Mouse (Mus musculus) G1E (cell line): ENCODE results near the gene Gm9268. TPM values are rescaled to one million over a fixed set of nuclear protein-coding genes. Genes with fewer than 3 reads are reported as not detected.
"Not testable (repeated sequence)": the region's sequence is repeated elsewhere in the genome, so short reads cannot be mapped to it uniquely, and the experiment has no call there.

Source experiments
- ATAC-seq: 2 replicates; pipeline ENCODE4 v1.8.0; 2016; ENCODE audit warnings: mild to moderate bottlenecking; ENCODE audit not compliant: insufficient number of reproducible peaks, poor library complexity, low FRiP score, severe bottlenecking; ENCODE audit errors: extremely low read depth
- DNase-seq: peaks from one replicate; pipeline ENCODE4 v3.0.0; 2012; ENCODE audit warnings: low spot score
- H3K27me3 ChIP-seq: 2 replicates; pipeline ENCODE4 v1.6.1; 2012; ENCODE audit warnings: mild to moderate bottlenecking, low read length, inconsistent platforms; ENCODE audit not compliant: insufficient read depth
- H3K36me3 ChIP-seq: replicated peaks from 2 replicates; pipeline ENCODE3; 2012; ENCODE audit warnings: mild to moderate bottlenecking, inconsistent platforms
- H3K4me1 ChIP-seq: 2 replicates; pipeline ENCODE4 v1.6.1; 2012; ENCODE audit warnings: low read depth, low read length, inconsistent platforms, mixed read lengths; ENCODE audit not compliant: insufficient read depth
- H3K4me3 ChIP-seq: 2 replicates; pipeline ENCODE4 v1.5.1; 2012; ENCODE audit warnings: low read depth, mild to moderate bottlenecking, inconsistent platforms, low read length, moderate library complexity, mixed read lengths
- H3K9me3 ChIP-seq: replicated peaks from 2 replicates; pipeline ENCODE4 v1.6.1; 2012; ENCODE audit warnings: inconsistent platforms
- CTCF ChIP-seq: IDR thresholded peaks from 2 replicates; pipeline ENCODE4 v1.5.1; 2012; ENCODE audit warnings: low read depth, low read length, inconsistent platforms, mixed read lengths
- GATA1 ChIP-seq: IDR thresholded peaks from 2 replicates; pipeline ENCODE4 v1.6.1; 2012; ENCODE audit warnings: borderline replicate concordance, low read length, inconsistent platforms, mixed read lengths
- GATA2 ChIP-seq: IDR thresholded peaks from 2 replicates; pipeline ENCODE4 v1.6.1; 2012; ENCODE audit warnings: low read depth, low read length, inconsistent platforms, borderline replicate concordance
- POLR2AphosphoS5 ChIP-seq: IDR thresholded peaks from 2 replicates; pipeline ENCODE4 v1.6.1; 2012; ENCODE audit warnings: low read depth, low read length, inconsistent platforms; ENCODE audit not compliant: insufficient replicate concordance
- TAL1 ChIP-seq: conservative IDR thresholded peaks from 2 replicates; pipeline ENCODE4 v1.6.1; 2012; ENCODE audit warnings: low read depth, low read length, inconsistent platforms, mixed read lengths
- polyA plus RNA-seq: library from polyadenylated mRNA; stranded (reverse); fragments of >175 nt; gene quantifications from 2 replicates; pipeline ENCODE4 v1.2.3, GENCODE M21; 2012
- total RNA-seq, 2 experiments: library from RNA; stranded (forward) in 1 of 2; stranded (reverse) in 1 of 2; fragments of 200-1000 nt in 1 of 2; fragments of >200 nt in 1 of 2; fragmentation: Nextera tagmentation in 1 of 2; gene quantifications; 2 replicates each; pipeline ENCODE4 v1.2.3; 2014 to 2017

Gene Gm9268
- total RNA-seq (2014; fragmentation: Nextera tagmentation): not detected in 2 replicates
- total RNA-seq (2017): 0.16 TPM in 1 of 2 replicates, not detected in the other
- not detected in 2 replicates for polyA plus RNA-seq

GRCm38 (mm10) chr7:43018465-43018864 is at the start of gene Gm9268:
Gene Gm9268, plus strand, starts transcription at chr7:43018765.
- H3K4me3 ChIP-seq, H3K4me1 ChIP-seq, H3K27me3 ChIP-seq, H3K36me3 ChIP-seq, DNase-seq, H3K9me3 ChIP-seq, ATAC-seq: not testable (repeated sequence)

GRCm38 (mm10) chr7:42980098-42980497 is 38.5 kb upstream of the Gm9268 start:
- peaks cover 35% of the 10 kb centered on the region for H3K9me3 ChIP-seq
- ATAC-seq (peak; percentile 68), DNase-seq (no peak)
- no peaks in the 10 kb centered on the region for H3K36me3 ChIP-seq
- TF ChIP-seq TAL1 (no peak), POLR2AphosphoS5 (no peak), GATA2 (no peak), GATA1 (no peak), CTCF (no peak)
- H3K27me3 ChIP-seq: no peaks in the 10 kb centered on the region
- no peak overlapping the region for H3K4me3 ChIP-seq
- no peaks in the 10 kb centered on the region for H3K4me1 ChIP-seq

- TF ChIP-seq CTCF (no peak), POLR2AphosphoS5 (no peak), GATA2 (no peak), TAL1 (no peak)
- no peak overlapping the region for H3K4me3 ChIP-seq
- H3K36me3 ChIP-seq: no peaks in the 10 kb centered on the region
- no peak for DNase-seq
- no peak for ATAC-seq
- H3K9me3 ChIP-seq: peaks cover 35% of the 10 kb centered on the region
- no peaks in the 10 kb centered on the region for H3K4me1 ChIP-seq
- H3K27me3 ChIP-seq: no peaks in the 10 kb centered on the region
Observed at GRCm38 (mm10) chr7:42980739-42981138, 37.8 kb upstream of the Gm9268 start.

GRCm38 (mm10) chr7:43077831-43078230 is 59.3 kb downstream of the Gm9268 start:
- H3K4me3 ChIP-seq: no peak overlapping the region
- ATAC-seq (no peak), DNase-seq (no peak)
- H3K36me3 ChIP-seq: no peaks in the 10 kb centered on the region
- no peaks in the 10 kb centered on the region for H3K4me1 ChIP-seq
- no peaks in the 10 kb centered on the region for H3K27me3 ChIP-seq
- TF ChIP-seq CTCF (no peak), TAL1 (no peak), GATA2 (no peak), GATA1 (no peak), POLR2AphosphoS5 (no peak)
- H3K9me3 ChIP-seq: peaks cover 16% of the 10 kb centered on the region

Other genes starting within 250 kb of the Gm9268 start
- gene Vmn2r62, start 225.2 kb upstream of the Gm9268 start, total RNA-seq (2014; fragmentation: Nextera tagmentation): not detected in 2 replicates
- gene Vmn2r62, start 225.2 kb upstream of the Gm9268 start, total RNA-seq (2017): not detected in 2 replicates
- gene Vmn2r62, start 225.2 kb upstream of the Gm9268 start, polyA plus RNA-seq: not detected in 2 replicates
- not detected in 2 replicates for gene Gm2381, start 151.5 kb upstream of the Gm9268 start, total RNA-seq (2014; fragmentation: Nextera tagmentation)
- gene Gm2381, start 151.5 kb upstream of the Gm9268 start, total RNA-seq (2017): 0.12 TPM in 1 of 2 replicates, not detected in the other
- not detected in 2 replicates for gene Gm2381, start 151.5 kb upstream of the Gm9268 start, polyA plus RNA-seq
- not detected in 2 replicates for gene Vmn2r63, start 84.9 kb upstream of the Gm9268 start, total RNA-seq (2014; fragmentation: Nextera tagmentation)
- 0.06 and 0.16 TPM in 2 replicates for gene Vmn2r63, start 84.9 kb upstream of the Gm9268 start, total RNA-seq (2017)
- not detected in 2 replicates for gene Vmn2r63, start 84.9 kb upstream of the Gm9268 start, polyA plus RNA-seq
- gene Zfp936, start 95.5 kb downstream of the Gm9268 start, total RNA-seq (2014; fragmentation: Nextera tagmentation): not detected in 2 replicates
- 0.11 and 0.12 TPM in 2 replicates for gene Zfp936, start 95.5 kb downstream of the Gm9268 start, total RNA-seq (2017)
- not detected in 2 replicates for gene Zfp936, start 95.5 kb downstream of the Gm9268 start, polyA plus RNA-seq